Mouse (Mus musculus): ENCODE data around the gene Mis18a. TPM values are rescaled to one million over a fixed set of nuclear protein-coding genes. Genes with fewer than 3 reads are reported as not detected.

The Mis18a gene
- total and polyA plus RNA-seq, 3 experiments: 1.9 to 3.8 (median 2.9) TPM

DNA sequence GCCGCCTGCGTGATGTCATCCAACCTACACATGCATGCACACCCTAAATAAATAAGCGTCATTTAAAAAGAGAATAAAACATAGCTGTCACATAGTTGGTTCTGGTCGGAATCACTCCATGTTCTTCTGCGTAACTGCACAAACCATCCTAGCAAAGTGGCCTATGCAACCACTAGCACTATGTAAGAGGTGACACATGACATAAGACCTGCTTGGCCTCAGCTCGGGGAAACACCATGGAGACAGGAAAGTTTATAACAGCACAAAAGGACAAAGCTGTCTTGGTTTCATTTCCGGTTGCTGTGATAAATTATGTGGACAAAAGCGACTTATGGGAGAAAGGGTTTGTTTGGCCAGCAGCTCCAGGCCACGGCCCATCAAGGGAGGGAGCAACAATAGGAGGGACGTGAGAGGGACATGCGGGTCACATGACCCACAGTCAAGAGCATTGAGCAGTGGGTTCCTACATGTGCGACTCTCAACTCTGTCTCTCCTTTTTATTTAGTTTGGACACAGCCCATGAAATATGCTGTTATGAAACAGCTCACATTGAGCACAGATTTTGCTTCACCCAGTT lies 39.4 kb downstream of the Mis18a start:
- no peak overlapping the region for H3K27ac ChIP-seq
- peaks cover 3% of the 10 kb centered on the region for H3K4me1 ChIP-seq (ENCODE audit: control insufficient read depth, insufficient read depth, low read length)
- WGBS: 70% methylated on average over 12 of the region's 12 CpGs
- H3K36me3 ChIP-seq (ENCODE audit: control insufficient read depth, insufficient read depth, low read length): no peaks in the 10 kb centered on the region
- no peaks in the 10 kb centered on the region for H3K79me2 ChIP-seq (replicated peaks; ENCODE audit: control insufficient read depth, insufficient read depth, low read length)
- intact Hi-C loops (cut with DNase I): no loop called here
- no peaks in the 10 kb centered on the region for H3K27me3 ChIP-seq (ENCODE audit: control insufficient read depth, insufficient read depth, low read length)
- DNase-seq: no peak
- TF ChIP-seq CTCF (IDR thresholded peaks at IDR 0.05) (no peak), POLR2A (IDR thresholded peaks at IDR 0.05; ENCODE audit: insufficient read depth, low read depth, low read length) (no peak), EP300 (IDR thresholded peaks at IDR 0.05; ENCODE audit: insufficient read depth, low read depth, low read length) (no peak)
- H3K9ac ChIP-seq (ENCODE audit: low read depth, low read length): no peak overlapping the region
- H3K4me3 ChIP-seq: no peak overlapping the region

DNA sequence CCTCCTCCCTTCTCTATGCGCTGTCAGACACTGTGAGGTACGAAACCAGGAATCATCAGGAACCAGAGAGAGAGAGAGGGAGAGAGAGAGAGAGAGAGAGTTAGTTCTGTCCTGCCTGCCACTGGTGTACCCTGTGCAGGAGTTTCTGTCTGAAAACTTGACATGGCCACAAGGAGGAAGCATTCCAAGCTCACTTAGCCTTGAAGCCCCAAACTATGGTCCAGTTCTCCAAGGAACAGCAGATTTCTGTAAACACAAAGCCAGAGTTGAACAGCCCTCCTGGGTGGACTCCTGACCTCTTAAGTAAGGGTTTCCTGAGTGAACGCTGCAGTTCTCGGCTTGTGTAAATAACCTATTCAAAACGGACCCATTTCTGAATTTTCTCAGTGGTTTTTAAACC lies 40.2 kb downstream of the Mis18a start:
- no peak overlapping the region for H3K27ac ChIP-seq

DNA sequence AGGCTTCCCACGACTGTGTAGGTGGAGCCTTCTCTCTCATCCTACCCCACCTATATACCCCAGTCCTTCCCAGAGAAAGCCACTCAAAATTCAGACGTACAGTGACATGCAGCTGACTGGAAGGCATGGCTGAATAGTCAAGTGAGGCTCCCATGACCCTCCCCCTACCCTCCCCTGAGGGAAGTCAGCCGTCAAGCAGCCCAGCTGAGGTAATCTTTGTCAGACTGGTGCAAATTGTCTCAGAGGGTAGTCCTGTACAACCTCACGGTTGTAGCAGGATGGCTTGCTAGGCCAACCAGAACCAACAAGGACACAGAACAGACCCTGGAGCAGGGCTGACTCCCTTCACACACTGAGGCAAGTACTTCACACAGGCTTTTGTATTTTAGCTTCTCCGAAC lies 43.1 kb downstream of the Mis18a start:
- no peaks in the 10 kb centered on the region for H3K27me3 ChIP-seq (ENCODE audit: control insufficient read depth, insufficient read depth, low read length)
- intact Hi-C loops (cut with DNase I): no loop called here
- WGBS: 81% methylated on average over 5 of the region's 5 CpGs
- H3K36me3 ChIP-seq (ENCODE audit: control insufficient read depth, insufficient read depth, low read length): no peaks in the 10 kb centered on the region
- H3K4me1 ChIP-seq (ENCODE audit: control insufficient read depth, insufficient read depth, low read length): peaks cover 2% of the 10 kb centered on the region
- H3K9ac ChIP-seq (ENCODE audit: low read depth, low read length): no peak overlapping the region
- TF ChIP-seq EP300 (IDR thresholded peaks at IDR 0.05; ENCODE audit: insufficient read depth, low read depth, low read length) (no peak), CTCF (IDR thresholded peaks at IDR 0.05) (no peak), POLR2A (IDR thresholded peaks at IDR 0.05; ENCODE audit: insufficient read depth, low read depth, low read length) (no peak)
- H3K79me2 ChIP-seq (replicated peaks; ENCODE audit: control insufficient read depth, insufficient read depth, low read length): no peaks in the 10 kb centered on the region
- no peak overlapping the region for H3K27ac ChIP-seq
- H3K4me3 ChIP-seq: no peak overlapping the region
- no peak for DNase-seq

More for the DNA sequence above, 40.2 kb downstream of the Mis18a start:
- 54% methylated on average over 5 of the region's 5 CpGs for WGBS
- Histone ChIP-seq H3K9ac (ENCODE audit: low read depth, low read length) (no peak overlapping the region), H3K4me1 (ENCODE audit: control insufficient read depth, insufficient read depth, low read length) (peaks cover 2% of the 10 kb centered on the region), H3K4me3 (no peak overlapping the region), H3K27me3 (ENCODE audit: control insufficient read depth, insufficient read depth, low read length) (no peaks in the 10 kb centered on the region), H3K79me2 (replicated peaks; ENCODE audit: control insufficient read depth, insufficient read depth, low read length) (no peaks in the 10 kb centered on the region), H3K36me3 (ENCODE audit: control insufficient read depth, insufficient read depth, low read length) (no peaks in the 10 kb centered on the region)
- no peak for DNase-seq
- intact Hi-C loops (cut with DNase I): no loop called here
- TF ChIP-seq EP300 (IDR thresholded peaks at IDR 0.05; ENCODE audit: insufficient read depth, low read depth, low read length) (no peak), POLR2A (IDR thresholded peaks at IDR 0.05; ENCODE audit: insufficient read depth, low read depth, low read length) (no peak), CTCF (IDR thresholded peaks at IDR 0.05) (no peak)

DNA sequence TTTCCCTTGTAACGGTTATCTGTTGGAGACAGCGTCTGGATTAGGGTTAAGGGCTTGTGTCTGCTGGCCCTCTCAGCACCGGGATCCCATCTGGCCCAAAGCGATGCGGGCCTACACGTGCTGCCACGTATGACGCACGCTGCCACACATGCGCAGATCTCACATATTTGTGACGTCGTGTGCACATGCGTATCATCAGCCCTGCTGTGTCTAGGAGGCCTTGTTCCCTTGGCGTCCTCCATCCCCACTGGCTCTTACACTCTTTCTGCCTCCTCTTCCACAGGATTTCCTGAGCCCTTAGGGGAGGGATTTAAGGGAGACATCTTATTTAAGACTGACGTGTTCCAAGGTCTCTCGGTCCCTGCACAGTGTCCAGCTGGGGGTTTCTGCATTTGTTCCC lies 47.2 kb downstream of the Mis18a start:
- DNase-seq: no peak
- 73% methylated on average over 16 of the region's 16 CpGs for WGBS
- peaks cover 7% of the 10 kb centered on the region for H3K4me1 ChIP-seq (ENCODE audit: control insufficient read depth, insufficient read depth, low read length)
- intact Hi-C loops (cut with DNase I): no loop called here
- peak; percentile 47; the same call in 1 of the 2 replicates for TF ChIP-seq POLR2A (IDR thresholded peaks at IDR 0.05; ENCODE audit: insufficient read depth, low read depth, low read length)
- TF ChIP-seq EP300 (IDR thresholded peaks at IDR 0.05; ENCODE audit: insufficient read depth, low read depth, low read length): no peak
- TF ChIP-seq CTCF (IDR thresholded peaks at IDR 0.05): no peak
- no peaks in the 10 kb centered on the region for H3K27me3 ChIP-seq (ENCODE audit: control insufficient read depth, insufficient read depth, low read length)
- no peak overlapping the region for H3K9ac ChIP-seq (ENCODE audit: low read depth, low read length)
- no peaks in the 10 kb centered on the region for H3K36me3 ChIP-seq (ENCODE audit: control insufficient read depth, insufficient read depth, low read length)
- no peaks in the 10 kb centered on the region for H3K79me2 ChIP-seq (replicated peaks; ENCODE audit: control insufficient read depth, insufficient read depth, low read length)
- no peak overlapping the region for H3K4me3 ChIP-seq
- H3K27ac ChIP-seq: no peak overlapping the region

DNA sequence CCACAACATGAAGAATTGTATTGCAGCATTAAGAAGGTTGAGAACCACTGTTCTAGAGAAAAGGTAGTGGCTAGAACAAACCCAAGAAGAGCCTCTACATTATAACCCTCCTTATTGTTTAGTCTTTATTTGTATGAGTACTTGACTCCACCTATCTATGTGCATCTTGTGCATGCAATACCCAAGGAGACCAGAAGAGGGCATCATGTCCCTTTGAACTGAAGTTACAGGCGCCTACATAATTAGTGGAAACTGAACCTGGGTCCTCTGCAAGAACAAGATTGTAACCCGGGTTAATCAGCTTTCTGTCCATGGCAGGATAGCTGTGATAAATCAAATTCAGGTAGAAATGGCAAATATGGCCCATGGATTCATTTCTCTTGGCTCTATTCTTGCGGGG lies 48.4 kb downstream of the Mis18a start:
- intact Hi-C loops (cut with DNase I): no loop called here
- 94% methylated on average over 3 of the region's 3 CpGs for WGBS
- Histone ChIP-seq H3K4me3 (no peak overlapping the region), H3K27ac (no peak overlapping the region), H3K9ac (ENCODE audit: low read depth, low read length) (no peak overlapping the region), H3K79me2 (replicated peaks; ENCODE audit: control insufficient read depth, insufficient read depth, low read length) (no peaks in the 10 kb centered on the region), H3K4me1 (ENCODE audit: control insufficient read depth, insufficient read depth, low read length) (peaks cover 7% of the 10 kb centered on the region), H3K36me3 (ENCODE audit: control insufficient read depth, insufficient read depth, low read length) (no peaks in the 10 kb centered on the region), H3K27me3 (ENCODE audit: control insufficient read depth, insufficient read depth, low read length) (no peaks in the 10 kb centered on the region)
- TF ChIP-seq POLR2A (IDR thresholded peaks at IDR 0.05; ENCODE audit: insufficient read depth, low read depth, low read length) (no peak), CTCF (IDR thresholded peaks at IDR 0.05) (peak; percentile 54)
- DNase-seq: no peak

DNA sequence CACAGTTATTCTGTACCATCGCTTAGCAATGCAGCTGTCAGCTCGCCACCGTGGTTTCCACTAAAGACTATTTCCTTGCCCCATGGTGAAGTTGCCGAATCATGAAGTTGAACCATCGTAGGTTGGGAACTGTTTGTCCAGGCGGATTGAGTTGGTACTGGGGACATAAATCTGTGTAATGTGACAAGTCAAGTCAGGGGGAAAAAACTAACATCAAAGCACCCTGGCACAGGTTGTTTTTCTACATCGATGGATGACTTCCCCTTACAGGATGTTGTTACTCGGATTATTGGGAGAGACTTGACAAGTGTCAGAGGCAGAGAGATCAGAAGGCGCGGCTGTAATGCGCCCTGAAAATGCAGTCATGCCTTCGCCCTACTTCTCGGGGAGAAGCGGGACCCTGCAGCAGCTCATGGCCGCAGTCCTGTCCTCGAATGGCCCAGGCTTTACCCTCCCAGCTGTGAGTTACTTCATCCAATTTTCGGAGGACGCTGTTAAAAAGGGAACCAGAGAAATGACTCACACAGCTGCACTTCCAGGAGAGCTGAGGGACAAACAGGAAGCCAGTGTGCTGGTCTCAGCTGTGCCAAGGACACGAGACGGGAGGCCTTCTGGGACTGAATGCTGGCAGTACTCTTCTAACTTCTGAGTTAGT lies 50.2 kb downstream of the Mis18a start:
- 41% methylated on average over 20 of the region's 20 CpGs for WGBS
- intact Hi-C loops (cut with DNase I): no loop called here
- H3K4me1 ChIP-seq (ENCODE audit: control insufficient read depth, insufficient read depth, low read length): peaks cover 7% of the 10 kb centered on the region
- no peaks in the 10 kb centered on the region for H3K27me3 ChIP-seq (ENCODE audit: control insufficient read depth, insufficient read depth, low read length)
- no peak overlapping the region for H3K4me3 ChIP-seq
- 0 out of 2 replicates have a peak overlapping the region, but pooled peaks have one; percentile 25 for H3K9ac ChIP-seq (ENCODE audit: low read depth, low read length)
- H3K79me2 ChIP-seq (replicated peaks; ENCODE audit: control insufficient read depth, insufficient read depth, low read length): no peaks in the 10 kb centered on the region
- DNase-seq: peak; percentile 57 to 77
- no peaks in the 10 kb centered on the region for H3K36me3 ChIP-seq (ENCODE audit: control insufficient read depth, insufficient read depth, low read length)
- H3K27ac ChIP-seq: peak overlapping the region; percentile 61
- TF ChIP-seq EP300 (IDR thresholded peaks at IDR 0.05; ENCODE audit: insufficient read depth, low read depth, low read length): peak; percentile 72
- no peak for TF ChIP-seq CTCF (IDR thresholded peaks at IDR 0.05)
- 0 out of 2 replicates have a peak, but pooled peaks have one; percentile 15 for TF ChIP-seq POLR2A (IDR thresholded peaks at IDR 0.05; ENCODE audit: insufficient read depth, low read depth, low read length)
